In the genomic region with DNA sequence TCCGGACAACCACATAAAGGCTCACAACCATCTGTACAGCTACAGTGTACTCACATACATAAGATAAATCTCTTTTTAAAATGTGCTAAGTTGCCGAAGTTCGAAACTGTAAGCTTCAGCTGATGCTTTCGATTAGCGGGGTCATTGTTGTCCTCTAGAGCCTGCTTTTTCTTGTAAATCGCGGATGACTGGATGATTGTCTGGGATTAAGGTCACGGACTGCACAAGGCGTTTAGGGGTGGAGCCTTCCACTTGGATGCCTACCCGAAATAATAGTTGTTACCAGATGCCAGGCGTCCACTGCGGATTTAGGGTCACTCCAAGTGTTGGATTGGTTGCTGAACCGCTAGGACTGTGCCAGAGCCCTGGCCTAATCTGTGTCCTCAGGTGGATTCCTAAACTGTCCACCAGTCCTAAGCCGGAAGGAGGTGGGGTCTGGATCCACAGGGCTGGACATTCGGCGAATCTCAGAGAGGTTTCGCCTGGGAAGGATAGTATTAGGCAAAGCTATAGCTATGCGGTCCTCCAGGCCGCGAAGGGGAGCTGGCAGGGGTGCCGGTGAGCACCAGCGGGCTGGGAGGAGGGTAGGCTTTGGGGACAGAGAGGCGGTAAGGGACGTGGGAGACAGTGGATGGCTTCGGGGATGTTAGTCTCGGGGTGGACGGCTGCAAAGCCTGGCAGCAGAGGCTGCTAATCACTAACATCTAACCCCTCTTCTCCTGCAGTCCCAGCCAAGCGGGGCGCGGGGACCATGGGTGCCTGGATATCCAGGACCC, we compare ENCODE assay signal across 7 mouse cellular contexts. TPM values are rescaled to one million over a fixed set of nuclear protein-coding genes. Genes with fewer than 3 reads are reported as not detected.
DNase-seq lines count a peak whose midpoint lies in the region; ATAC-seq lines count a peak whose summit lies in the region.

A gene (plus strand): TSS at position 305 of the 776 bp plus-strand sequence.

- peaks cover 27% of the 10 kb centered on the region for H3K9me3 ChIP-seq in megakaryocyte, embryonic 14.5 days
- H3K9me3 ChIP-seq in midbrain, embryonic 13.5 days: no peaks in the 10 kb centered on the region

- peaks cover 18% of the 10 kb centered on the region for H3K4me1 ChIP-seq in megakaryocyte, embryonic 14.5 days
- H3K4me1 ChIP-seq in midbrain, embryonic 13.5 days (replicated peaks): peaks cover 14% of the 10 kb centered on the region

- WGBS in midbrain, embryonic 13.5 days: 20% methylated on average over 30 of the region's 30 CpGs

- H3K9ac ChIP-seq in midbrain, embryonic 13.5 days (replicated peaks): peak within 1 kb of the TSS; percentile 70

- peak within 1 kb of the TSS; percentile 86 for H3K4me2 ChIP-seq in midbrain, embryonic 13.5 days (replicated peaks)

- H3K27me3 ChIP-seq in megakaryocyte, embryonic 14.5 days (replicated peaks): peaks cover 39% of the 10 kb centered on the region
- peaks cover 20% of the 10 kb centered on the region for H3K27me3 ChIP-seq in midbrain, embryonic 13.5 days

- H3K4me3 ChIP-seq in megakaryocyte, embryonic 14.5 days (replicated peaks): peak within 1 kb of the TSS; percentile 85
- peak within 1 kb of the TSS; percentile 59 for H3K4me3 ChIP-seq in midbrain, embryonic 13.5 days (replicated peaks)

- ATAC-seq in megakaryocyte, adult 5-6 weeks (ENCODE audit: poor library complexity, severe bottlenecking): no peak
- peak; percentile 78 for ATAC-seq in midbrain, embryonic 13.5 days

- no peaks in the 10 kb centered on the region for H3K36me3 ChIP-seq in megakaryocyte, embryonic 14.5 days (replicated peaks; ENCODE audit: low read length)
- no peaks in the 10 kb centered on the region for H3K36me3 ChIP-seq in midbrain, embryonic 13.5 days

- no peak within 1 kb of the TSS for H3K27ac ChIP-seq in midbrain, embryonic 13.5 days

- peak; percentile 79 to 80 for DNase-seq in cerebellum, postnatal 10 days
- DNase-seq in frontal cortex, adult 2 months (ENCODE audit: extremely low spot score in 1 of 2, low spot score in 1 of 2): peak in 1 of 2 experiments; percentile 54
- DNase-seq in layer of hippocampus, postnatal 25 days (ENCODE audit: extremely low spot score in 1 of 2, low spot score in 1 of 2): peak in 1 of 2 experiments; percentile 43
- DNase-seq in testis, postnatal 10 days (ENCODE audit: low spot score): peak; percentile 65

RNA-seq across cellular contexts. Expression of the gene that starts here (rescaled TPM):
- polyA plus RNA-seq in megakaryocyte, embryonic 14.5 days (2012; ENCODE audit: insufficient read depth, low replicate concordance): not detected in 2 replicates
- total RNA-seq in megakaryocyte, adult 5-6 weeks (2015): 0.58 and 0.93 TPM in 2 replicates
- 0.08 and 0.70 TPM in 2 replicates for total RNA-seq in megakaryocyte, adult 5-6 weeks (2017)
- polyA plus RNA-seq in frontal cortex, adult 2 months (2012; rRNA removed): 28.9 and 35.7 TPM in 2 replicates
- total RNA-seq in layer of hippocampus, postnatal 25 days (2021): 10 to 100 TPM; 17.9 to 21.6 TPM
- polyA plus RNA-seq in midbrain, embryonic 13.5 days (2015; fragmentation: Nextera tagmentation; extraction: Ambion mirVana): 5.7 and 5.8 TPM in 2 replicates

Comparison
In these comparisons a context has a peak if more than half of its experiments do, and no peak if none do; other contexts are left out.
1. RNA of the gene that starts here (total RNA-seq): 17.9 to 21.6 TPM in layer of hippocampus, postnatal 25 days; 0.08 to 0.93 TPM in megakaryocyte, adult 5-6 weeks; every median in the first group is over 4 times any median in the second.